Mouse (Mus musculus) cortical plate, adult 2 months (tissue): Measurements from ENCODE around the gene Gtf3c2.

Experiments
- CTCF ChIP-seq: fragments of 200-500 bp; IDR thresholded peaks from 2 replicates; pipeline ENCODE4 v1.5.1; 2011; ENCODE audit warnings: mild to moderate bottlenecking, control low read depth, low read length; ENCODE audit not compliant: insufficient read depth; ENCODE audit errors: extremely low read depth
- POLR2A ChIP-seq: fragments of 200-500 bp; IDR thresholded peaks from 2 replicates; pipeline ENCODE4 v1.6.1; 2011; ENCODE audit warnings: mild to moderate bottlenecking, low read length, control low read depth; ENCODE audit not compliant: insufficient read depth; ENCODE audit errors: extremely low read depth

GRCm38 (mm10) chr5:31126050-31126449, 53.9 kb downstream of the Gtf3c2 start:
- TF ChIP-seq CTCF (0 out of 2 replicates have a peak, but pooled peaks have one; percentile 6), POLR2A (no peak)
